Mouse (Mus musculus) small intestine, adult 2 months (tissue): ENCODE measurements around the gene Abcc4.

ENCODE experiments used
- CTCF ChIP-seq: fragments of 200-500 bp; IDR thresholded peaks from 2 replicates; pipeline ENCODE4 v1.5.1; 2012; ENCODE audit warnings: low read depth, mild to moderate bottlenecking, control low read depth, inconsistent platforms, low read length, moderate library complexity, mixed read lengths; ENCODE audit not compliant: insufficient replicate concordance, insufficient read length; ENCODE audit errors: extremely low read depth
- POLR2A ChIP-seq: fragments of 200-500 bp; IDR thresholded peaks from 2 replicates; pipeline ENCODE4 v1.6.1; 2012; ENCODE audit warnings: low read depth, mild to moderate bottlenecking, control low read depth, inconsistent platforms, low read length, moderate library complexity

GRCm38 (mm10) chr14:118710945-118711344, 4.9 kb upstream of the Abcc4 start:
- no peak for TF ChIP-seq POLR2A
- TF ChIP-seq CTCF: no peak
